Mouse (Mus musculus) small intestine, adult 2 months (tissue): ENCODE results near the gene Zfp386.

Experiments
- CTCF ChIP-seq: fragments of 200-500 bp; IDR thresholded peaks from 2 replicates; pipeline ENCODE4 v1.5.1; 2012; ENCODE audit warnings: low read depth, mild to moderate bottlenecking, control low read depth, inconsistent platforms, low read length, moderate library complexity, mixed read lengths; ENCODE audit not compliant: insufficient replicate concordance, insufficient read length; ENCODE audit errors: extremely low read depth
- POLR2A ChIP-seq: fragments of 200-500 bp; IDR thresholded peaks from 2 replicates; pipeline ENCODE4 v1.6.1; 2012; ENCODE audit warnings: low read depth, mild to moderate bottlenecking, control low read depth, inconsistent platforms, low read length, moderate library complexity

- TF ChIP-seq CTCF (no peak), POLR2A (no peak)
Observed at GRCm38 (mm10) chr12:116111007-116111694, 63.6 kb downstream of the Zfp386 start.
